Mouse (Mus musculus) retina, postnatal 1 day (tissue): ENCODE results near the gene Arl4d.
"Not testable (repeated sequence)": the region's sequence is repeated elsewhere in the genome, so short reads cannot be mapped to it uniquely, and the experiment has no call there.

Source experiments
- DNase-seq: peaks from one replicate; pipeline ENCODE4 v3.0.0-alpha.2; 2012

The Arl4d gene

DNA sequence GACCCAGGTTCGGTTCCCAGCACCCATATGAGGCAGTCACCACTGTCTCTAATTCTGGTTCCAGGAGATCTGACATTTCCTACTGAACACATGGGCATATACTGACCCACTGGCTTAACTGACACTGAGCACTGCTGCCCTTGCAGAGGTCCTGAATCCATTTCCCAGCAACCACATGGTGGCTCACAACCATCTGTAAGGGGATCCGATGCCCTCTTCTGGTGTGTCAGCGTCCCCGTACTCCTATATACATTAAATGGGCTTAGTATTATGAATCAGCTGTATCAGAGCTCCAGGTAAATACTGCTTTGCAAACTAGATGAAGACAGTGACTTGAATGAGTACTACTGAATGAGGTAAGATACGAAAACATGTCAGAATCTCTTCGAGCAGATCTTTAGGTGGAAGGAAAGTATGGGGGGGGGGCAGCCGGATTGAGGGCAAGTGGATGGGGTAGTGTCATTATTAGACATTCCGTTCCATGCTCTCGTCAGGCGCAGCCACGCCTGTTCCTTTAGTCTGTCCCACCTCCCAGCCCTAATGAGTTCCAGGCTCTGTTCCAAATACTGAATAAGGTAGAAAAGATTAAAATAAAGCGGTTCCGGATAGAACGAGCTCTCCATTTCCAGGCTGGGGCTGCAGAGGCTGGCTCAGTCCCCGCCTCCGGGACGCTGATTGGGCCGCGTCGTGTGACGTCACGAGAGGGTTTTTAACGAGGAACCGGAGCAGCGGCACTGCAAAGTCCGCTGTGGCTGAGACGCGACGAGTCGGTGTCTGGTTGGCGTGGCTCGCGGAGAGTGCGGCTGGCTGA is at the start of gene Arl4d:
TSS of gene Arl4d (plus strand) at position 717 of the 811 bp plus-strand sequence.
- peak; percentile 95 for DNase-seq

DNA sequence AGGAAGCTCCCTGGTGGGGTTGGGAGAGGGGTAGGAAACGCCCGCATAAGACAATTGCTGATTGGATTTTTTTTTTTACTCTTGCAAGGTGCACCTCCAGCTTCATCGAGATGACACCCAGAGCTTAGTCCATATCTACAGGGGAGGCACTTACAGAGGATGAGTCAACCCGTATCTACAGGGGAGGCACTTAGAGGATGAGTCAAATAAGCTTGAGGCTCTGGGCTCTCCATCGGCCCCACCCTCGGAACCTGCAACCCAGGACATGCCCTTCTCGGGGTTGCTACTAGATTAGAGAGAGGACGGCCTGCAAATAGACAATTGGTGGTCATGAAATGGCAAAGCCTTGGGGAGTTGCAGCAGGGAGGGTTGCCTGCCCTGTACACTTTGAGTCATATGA is 49.2 kb upstream of the Arl4d start:
- no peak for DNase-seq

DNA sequence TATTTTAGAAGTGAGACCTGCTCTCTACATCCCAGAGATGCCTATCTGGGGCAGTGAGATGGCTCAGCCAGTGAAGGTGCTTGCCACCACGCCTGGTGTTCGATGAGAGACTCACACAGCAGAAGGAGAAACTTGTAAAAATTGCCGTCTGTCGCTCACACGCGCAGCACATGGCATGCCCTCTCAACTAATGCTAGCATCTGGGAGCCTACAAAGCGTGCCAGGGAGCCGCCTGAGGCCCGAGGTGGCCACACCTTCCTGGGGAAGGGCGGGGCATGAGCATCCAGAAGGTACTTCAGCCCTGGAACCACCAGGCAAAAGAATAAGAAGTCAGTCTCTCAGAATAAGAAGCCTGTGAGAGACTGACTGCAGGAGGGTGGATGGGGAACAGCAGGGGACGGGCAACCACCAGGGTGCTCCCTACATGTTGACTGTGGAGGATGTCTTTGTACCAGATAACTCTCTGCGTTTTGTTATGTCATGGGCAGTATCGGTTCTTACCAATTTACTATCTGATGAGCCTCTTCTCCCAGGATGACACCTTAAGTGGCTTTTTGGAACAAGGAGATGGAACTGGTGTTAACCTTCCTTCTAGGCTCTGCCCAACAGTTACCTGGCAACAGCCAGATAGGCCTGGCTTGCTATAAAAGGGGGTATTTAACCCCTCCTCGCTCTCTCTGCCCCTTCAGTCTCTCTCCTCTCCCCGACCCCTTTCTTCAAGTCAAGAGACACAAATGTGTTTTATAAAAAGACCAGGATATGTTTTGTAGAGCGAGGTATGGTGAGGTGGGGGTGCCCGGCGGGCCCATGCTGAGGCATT is 48.2 kb upstream of the Arl4d start:
- no peak for DNase-seq

DNA sequence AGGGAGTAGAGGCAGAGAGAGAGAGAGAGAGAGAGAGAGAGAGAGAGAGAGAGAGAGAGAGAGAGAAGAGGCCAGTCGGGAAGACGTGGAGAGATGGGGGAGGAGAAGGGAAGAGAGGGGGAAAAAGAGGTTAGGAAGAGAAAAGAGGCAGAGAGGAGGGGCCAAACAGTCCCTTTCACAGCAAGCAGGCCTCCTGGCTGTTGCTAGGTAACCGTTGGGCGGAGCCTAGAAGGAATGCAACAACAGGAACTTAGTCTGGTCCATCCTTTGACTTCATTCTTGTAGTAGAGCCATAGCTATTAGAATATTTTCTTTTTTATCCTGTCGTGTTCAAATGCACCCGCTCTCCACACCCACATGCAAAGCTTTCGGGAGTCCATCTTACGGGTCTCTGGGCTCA is 47.5 kb upstream of the Arl4d start:
- DNase-seq = peak; percentile 94

DNA sequence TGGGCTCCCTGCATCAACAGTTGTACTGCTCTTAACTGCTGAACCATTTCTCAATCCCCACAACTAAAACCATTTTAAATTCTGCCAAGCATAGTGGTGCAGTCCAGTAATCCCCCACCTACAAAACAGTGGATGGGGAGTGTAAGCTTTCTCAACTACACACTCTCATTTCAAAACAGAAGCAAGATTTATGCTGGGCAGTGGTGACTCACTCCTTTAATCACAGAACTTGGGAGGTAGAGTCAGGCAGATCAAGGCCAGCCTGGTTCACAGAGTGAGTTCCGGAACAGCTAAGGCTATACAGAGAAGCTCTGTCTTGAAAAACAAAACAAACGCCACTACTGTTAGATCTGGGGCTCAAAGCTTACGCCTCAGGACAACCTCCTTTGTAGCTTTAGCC is 46.7 kb upstream of the Arl4d start:
- DNase-seq = no peak

DNA sequence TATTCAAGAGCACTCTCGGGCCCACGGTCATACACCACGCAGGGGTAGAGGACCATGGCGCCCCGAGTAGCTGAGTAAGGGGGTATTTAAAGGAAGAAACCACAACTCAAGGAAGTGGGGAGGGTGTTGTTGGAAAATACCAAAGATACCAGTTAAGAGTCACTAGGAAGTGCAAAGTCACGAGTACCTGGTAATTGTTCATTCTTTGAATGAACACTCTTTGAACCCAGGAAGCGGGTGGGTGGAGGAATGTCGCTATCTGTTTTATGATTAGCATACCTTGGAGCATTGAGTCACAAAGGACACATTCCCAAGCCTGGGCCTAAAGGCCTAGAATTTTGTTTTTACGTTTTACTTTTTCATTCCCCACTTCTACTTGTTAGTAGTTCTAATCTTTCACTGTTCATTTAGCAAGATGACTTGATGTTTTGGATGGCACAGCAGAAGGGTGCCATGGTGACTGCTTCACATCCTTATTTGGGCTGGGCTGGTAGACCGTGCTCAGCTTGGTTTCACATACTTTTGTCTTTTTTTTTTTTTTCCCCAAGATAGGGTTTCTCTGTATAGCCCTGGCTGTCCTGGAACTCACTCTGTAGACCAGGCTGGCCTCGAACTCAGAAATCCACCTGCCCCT is 45.2 kb upstream of the Arl4d start:
- DNase-seq = not testable (repeated sequence)

DNA sequence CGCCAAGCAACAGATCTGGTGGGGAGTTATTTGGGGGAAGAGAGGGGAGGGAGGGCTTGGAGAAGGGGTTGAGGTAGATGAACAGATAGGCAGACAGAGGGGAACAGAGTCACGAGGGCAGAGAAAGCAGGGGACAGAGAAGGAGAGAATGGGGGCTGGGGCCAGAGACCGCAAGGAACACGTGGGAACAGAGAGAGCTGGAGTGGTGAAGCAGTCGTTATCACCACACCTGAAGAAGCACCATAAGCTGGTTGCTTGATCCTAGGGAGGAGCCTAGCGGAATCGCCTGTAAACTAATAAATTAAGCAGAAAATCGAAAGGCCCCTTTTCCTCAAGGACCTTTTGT is 38.7 kb upstream of the Arl4d start:
- no peak for DNase-seq

DNA sequence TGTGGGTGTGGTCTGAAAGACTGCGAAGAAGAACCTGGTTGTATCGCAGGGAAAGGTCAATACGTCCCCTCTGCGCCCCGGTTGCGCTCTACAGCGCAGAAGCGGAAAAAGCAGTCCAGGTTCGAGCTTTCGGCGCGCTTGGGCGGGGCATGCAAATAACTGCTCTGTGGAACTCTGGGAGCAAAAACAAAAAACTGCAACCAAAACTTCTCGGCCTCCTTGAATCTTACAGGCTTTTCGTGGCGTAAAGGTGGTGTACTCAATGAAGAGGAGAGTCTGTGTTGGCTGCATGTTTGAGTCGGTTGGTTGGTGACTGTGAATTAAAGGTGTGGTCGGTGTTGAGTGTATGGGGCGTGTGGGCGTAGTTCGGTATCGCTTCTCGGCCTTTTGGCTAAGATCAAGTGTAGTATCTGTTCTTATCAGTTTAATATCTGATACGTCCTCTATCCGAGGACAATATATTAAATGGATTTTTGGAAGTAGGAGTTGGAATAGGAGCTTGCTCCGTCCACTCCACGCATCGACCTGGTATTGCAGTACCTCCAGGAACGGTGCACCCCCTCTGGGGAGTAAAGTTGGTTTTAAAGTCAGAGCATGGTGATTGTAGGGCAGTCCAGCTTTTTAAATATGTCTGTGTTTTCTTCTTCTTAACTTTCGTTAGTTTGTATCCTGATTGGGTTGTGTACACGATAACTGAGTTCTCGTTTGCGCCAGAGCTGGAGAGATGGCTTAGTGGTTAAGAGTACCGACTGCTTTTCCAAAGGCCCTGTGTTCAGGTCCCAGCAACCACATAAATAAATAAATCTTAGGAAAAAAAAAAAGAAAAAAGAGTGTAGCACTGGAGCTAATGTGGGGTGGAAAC is 38.1 kb upstream of the Arl4d start, which contains the start of gene Rdm1:
TSS of gene Rdm1 (plus strand) at position 201 of the 862 bp plus-strand sequence.
- DNase-seq = peak; percentile 96

DNA sequence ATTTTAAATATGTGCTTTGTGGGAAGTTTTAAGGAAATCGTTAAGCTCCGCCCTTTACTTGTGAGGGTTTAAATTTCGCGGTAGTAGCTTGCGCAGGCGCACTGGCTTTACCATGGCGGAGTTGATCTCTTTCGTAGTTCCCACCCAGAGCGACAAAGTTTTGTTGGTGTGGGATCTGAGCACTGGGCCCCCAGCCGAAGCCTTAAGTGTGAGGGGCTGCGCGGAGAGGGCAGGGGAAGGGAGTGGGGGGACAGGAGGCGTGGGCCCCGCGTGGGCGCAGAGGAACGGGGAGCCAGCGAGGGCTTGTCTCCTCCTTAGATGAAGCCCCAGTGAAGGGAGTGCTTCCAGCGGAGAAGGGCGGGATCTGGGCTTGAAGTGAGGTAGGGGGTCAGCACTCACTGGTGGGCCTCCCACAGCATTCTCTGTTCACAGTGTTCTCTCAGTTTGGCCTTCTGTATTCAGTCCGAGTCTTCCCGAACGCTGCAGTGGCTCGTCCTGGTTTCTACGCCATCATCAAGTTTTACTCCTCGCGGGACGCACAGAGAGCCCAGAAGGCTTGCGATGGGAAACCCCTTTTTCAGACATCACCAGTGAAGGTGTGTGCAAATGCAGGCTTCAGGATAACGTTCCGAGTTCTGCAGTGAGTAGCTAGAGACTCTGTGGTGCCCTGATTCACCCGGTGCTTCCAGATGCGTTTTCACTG is 37.3 kb upstream of the Arl4d start:
- no peak for DNase-seq

DNA sequence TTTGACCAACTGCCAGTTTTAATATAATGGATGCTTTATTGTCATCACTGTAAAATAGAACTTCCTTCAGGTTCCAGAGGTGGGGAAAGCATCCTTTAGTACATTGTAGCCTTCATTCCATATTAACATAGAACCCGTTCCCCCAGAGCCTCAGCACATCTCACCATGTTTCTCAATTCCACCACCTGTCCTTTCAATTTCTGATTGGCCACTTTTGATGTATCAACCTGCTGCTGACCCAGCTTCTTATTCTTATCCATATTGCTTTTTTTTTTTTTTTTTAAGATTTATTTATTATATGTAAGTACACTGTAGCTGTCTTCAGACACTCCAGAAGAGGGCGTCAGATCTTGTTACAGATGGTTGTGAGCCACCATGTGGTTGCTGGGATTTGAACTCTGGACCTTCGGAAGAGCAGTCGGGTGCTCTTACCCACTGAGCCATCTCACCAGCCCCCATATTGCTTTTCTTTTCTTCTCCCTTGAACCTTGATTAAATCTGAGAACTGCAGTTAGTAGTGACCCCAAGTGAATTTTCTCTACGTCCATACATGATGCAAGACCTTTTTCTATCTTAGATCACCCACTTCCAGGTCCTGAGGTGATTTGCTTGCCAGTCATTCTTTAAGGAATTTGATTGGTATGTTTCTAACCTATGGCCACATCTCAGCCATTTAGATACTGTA is 36.5 kb upstream of the Arl4d start:
- not testable (repeated sequence) for DNase-seq

DNA sequence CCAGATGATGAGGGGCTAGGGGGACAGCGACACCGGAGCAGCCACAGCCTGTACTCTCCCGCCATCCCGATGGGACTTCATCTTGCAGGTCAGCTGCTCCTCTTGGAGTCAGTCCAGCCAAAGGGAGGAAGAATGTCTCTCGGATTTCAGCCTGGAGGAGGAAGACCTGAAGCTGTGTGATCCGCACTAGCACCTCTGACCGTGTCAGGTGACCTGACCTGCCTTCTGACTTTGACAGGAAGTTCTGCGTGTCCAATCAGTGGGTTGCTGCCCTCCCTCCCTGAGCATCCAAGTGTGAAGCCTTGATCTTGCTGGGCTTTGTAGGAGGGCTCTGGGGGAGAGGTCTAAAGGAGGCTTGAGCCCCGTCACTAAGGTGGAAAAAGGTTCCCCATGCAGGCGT is 29.7 kb upstream of the Arl4d start:
- DNase-seq = no peak

DNA sequence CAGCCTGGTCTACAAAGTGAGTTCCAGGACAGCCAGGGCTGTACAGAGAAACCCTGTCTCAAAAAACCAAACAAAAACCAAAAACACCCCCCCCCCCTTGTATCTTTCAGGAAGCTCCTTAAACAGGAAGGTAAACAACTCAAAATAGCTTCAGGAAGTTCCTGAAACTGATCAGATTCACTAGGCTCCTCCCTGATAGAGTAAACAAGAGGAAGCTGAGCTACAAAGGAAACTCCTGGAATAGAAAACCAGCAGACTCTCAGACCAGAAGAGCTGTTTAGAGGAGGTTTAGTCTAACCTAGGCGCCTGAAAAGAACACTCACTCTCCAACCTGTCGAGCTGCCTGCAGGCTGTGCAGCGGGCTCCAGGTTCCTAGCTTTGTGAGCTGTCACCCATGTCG is 25.6 kb upstream of the Arl4d start:
- no peak for DNase-seq

DNA sequence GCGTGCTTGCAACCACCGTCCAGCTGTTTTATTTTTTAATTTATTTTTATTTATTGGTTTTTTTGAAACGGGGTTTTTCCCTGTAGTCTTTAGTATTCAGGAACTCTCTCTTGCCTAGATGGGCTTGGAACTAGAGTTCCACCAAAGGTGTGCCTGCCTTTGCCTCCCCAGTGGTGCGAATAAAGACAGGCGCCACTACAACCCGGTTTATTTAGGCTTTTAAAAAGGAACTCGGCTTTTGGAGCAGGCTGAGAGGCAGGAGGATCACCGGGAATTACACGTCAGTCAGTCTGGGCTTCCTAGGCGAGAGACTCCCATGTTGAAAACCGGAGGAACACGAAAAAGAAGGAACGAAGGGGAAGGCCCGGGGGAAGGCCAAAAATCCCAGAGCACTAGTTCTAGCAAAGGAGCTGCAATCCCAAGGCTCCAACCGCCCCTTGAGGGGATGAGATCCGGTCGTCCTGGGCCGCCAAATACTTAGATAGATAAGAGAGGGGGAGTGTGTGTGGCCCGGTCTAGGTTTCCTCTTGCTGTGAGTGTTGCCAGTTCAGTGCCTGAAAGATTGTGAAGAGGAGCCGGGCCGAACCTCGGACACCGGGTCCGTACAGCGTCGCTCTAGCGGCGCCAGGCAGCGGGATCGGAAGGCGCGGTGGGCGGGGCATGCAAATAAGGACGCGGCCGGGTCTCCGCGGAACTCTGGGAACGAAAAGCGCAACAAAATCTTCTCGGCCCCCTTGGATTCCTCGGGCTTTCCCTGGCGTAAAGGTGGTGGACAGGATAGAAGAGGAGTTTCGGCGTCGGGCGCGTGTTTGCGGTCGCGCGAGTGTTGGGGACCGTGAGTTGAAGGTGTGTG is 24.3 kb upstream of the Arl4d start:
- peak; percentile 87 for DNase-seq

DNA sequence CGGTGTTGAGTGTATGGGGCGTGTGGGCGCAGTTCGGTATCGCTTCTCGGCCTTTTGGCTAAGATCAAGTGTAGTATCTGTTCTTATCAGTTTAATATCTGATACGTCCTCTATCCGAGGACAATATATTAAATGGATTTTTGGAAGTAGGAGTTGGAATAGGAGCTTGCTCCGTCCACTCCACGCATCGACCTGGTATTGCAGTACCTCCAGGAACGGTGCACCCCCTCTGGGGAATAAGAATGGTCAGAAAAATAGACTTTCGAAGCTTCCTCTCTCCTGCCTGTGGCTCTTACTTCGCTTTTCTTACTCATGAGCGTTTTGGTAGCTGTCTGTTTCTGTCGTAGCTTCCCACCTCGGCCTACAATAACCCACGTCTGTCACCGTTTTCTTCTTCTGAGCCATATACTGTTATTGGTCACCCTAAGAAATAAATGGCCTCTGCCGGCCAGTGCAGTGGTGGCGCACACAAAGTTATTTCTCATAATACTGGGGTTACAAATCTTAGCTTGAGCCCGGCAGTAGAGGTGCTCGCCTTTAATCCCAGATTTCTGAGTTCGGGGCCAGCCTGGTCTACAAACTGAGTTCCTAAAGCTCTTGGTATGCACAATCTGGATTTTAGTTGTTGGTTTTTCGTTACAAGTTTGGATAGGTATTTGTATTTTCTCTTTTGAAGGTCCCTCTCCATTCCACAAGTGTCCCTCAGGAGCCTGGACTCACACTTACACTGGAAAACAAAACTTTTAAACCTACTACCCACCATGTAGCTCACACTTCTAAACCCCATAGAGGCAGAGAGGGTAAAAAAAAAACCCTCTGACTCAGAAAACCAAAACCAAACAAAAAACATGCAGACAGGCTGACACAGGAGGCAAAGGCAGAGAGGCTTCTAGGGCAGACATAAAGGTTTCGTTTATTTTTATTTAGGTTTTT is 23.4 kb upstream of the Arl4d start:
- DNase-seq = peak; percentile 95

DNA sequence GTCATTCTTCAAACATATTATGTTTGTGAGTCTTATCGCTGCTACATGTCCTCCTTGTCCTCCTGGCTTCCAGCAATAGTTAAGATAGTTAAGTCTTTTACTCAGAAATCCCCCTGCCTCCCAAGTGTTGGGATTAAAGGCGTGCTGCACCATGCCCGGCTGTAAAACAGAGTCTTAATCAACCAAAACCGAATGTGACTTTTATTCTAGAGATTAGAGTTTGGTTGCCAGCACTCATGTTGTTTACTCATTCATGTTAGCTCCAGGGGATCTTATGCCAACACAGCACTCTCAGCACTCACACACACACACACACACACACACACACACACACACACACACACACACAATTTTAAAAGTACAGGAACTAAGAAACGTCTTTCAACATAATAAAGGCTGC is 22.4 kb upstream of the Arl4d start:
- no peak for DNase-seq

DNA sequence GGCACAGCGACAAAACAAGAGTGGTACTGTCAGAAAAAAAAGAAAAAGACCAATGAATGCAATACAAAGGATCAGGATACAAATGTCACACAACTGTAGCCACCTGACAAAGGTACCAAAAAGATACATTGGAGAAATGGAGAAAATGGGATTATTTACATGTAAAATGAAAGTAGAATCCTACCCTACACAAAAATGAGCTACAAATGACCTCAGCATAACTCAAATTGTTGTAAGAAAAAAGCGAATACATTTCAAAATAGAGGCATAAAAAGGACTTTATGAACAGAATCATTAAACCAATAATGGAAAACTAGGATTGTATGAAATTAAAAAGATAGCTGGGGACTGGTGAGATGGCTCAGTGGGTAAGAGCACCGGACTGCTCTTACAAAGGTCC is 20.8 kb upstream of the Arl4d start:
- DNase-seq = peak; percentile 78

DNA sequence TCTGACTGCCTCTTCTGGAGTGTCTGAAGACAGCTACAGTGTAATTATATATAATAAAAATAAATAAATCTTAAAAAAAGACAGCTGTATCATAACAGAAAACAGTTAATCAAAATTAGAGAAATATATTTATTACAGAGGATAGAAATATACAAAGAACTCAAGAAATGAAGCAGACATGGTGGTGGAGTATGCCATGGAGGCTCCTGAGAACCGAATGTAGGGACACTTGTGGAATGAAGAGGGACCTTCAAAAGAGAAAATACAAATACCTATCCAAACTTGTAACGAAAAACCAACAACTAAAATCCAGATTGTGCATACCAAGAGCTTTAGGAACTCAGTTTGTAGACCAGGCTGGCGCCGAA is 20.3 kb upstream of the Arl4d start:
- DNase-seq = not testable (repeated sequence)

DNA sequence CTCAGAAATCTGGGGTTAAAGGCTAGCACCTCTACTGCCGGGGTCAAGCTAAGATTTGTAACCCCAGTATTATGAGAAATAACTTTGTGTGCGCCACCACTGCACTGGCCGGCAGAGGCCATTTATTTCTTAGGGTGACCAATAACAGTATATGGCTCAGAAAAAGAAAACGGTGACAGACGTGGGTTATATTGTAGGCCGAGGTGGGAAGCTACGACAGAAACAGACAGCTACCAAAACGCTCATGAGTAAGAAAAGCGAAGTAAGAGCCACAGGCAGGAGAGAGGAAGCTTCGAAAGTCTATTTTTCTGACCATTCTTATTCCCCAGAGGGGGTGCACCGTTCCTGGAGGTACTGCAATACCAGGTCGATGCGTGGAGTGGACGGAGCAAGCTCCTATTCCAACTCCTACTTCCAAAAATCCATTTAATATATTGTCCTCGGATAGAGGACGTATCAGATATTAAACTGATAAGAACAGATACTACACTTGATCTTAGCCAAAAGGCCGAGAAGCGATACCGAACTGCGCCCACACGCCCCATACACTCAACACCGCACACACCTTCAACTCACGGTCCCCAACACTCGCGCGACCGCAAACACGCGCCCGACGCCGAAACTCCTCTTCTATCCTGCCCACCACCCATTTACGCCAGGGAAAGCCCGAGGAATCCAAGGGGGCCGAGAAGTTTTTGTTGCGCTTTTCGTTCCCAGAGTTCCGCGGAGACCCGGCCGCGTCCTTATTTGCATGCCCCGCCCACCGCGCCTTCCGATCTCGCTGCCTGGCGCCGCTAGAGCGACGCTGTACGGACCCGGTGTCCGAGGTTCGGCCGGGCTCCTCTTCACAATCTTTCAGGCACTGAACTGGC is 19.7 kb upstream of the Arl4d start:
- peak; percentile 97 for DNase-seq
